Comparison of ENCODE assay signal across 16 mouse cellular contexts in the genomic region with DNA sequence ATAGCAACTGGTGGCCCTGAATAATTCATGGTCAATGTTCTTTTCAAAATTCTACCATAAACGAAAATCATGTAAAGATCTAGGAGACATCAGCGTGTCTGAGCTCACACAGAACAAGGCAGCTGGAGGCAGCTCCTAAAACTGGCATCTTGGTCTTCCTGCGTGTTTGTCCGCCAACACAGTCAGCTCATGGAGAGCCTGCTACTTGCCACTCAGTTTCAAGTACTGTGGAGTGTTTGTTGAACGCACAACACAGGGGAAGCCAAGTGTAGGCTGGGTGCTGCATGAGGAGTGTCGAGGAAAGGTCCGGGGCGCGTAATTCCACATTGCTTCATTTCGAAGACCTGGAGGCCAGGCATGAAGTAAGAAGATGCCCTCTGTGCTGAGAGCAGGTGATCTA.
DNase-seq lines count a peak whose midpoint lies in the region; ATAC-seq and TF ChIP-seq lines count a peak whose summit lies in the region.
"Had no signal": no experiment of that assay in that cellular context is flagged by ENCODE, and none has a peak within 500 bp of the region (broad histone marks: within the 10 kb centered on the region; RNA-seq: fewer than 3 reads in every experiment).

No protein-coding gene starts in this region.

- H3K27me3 ChIP-seq in limb, embryonic 10.5 days (ENCODE audit: low read depth, poor library complexity, severe bottlenecking) = no peaks in the 10 kb centered on the region
- no peaks in the 10 kb centered on the region for H3K27me3 ChIP-seq in stomach, embryonic 16.5 days (ENCODE audit: control insufficient read depth, insufficient read depth, low read length)
- H3K27me3 ChIP-seq: CH12.LX; liver, embryonic 12.5 days; midbrain, embryonic 12.5 days; neural tube, embryonic 12.5 days had no signal

- no peaks in the 10 kb centered on the region for H3K9me3 ChIP-seq in limb, embryonic 10.5 days (replicated peaks)
- H3K9me3 ChIP-seq in stomach, embryonic 16.5 days (replicated peaks; ENCODE audit: control insufficient read depth, low read length) = no peaks in the 10 kb centered on the region
- H3K9me3 ChIP-seq: liver, embryonic 12.5 days; midbrain, embryonic 12.5 days; neural tube, embryonic 12.5 days had no signal

- peak overlapping the region; percentile 77 for H3K27ac ChIP-seq in layer of hippocampus, adult 2 months
- 0 out of 2 replicates have a peak overlapping the region, but pooled peaks have one; percentile 15 for H3K27ac ChIP-seq in limb, embryonic 10.5 days
- peak overlapping the region; percentile 74 for H3K27ac ChIP-seq in stomach, embryonic 16.5 days (ENCODE audit: low read length)
- H3K27ac ChIP-seq: kidney, postnatal 0 days; liver, embryonic 12.5 days; midbrain, embryonic 12.5 days; neural tube, embryonic 12.5 days had no signal

- H3K9ac ChIP-seq in stomach, embryonic 16.5 days (ENCODE audit: low read length) = no peak overlapping the region
- H3K9ac ChIP-seq: liver, embryonic 12.5 days; midbrain, embryonic 12.5 days; neural tube, embryonic 12.5 days had no signal

- DNase-seq in layer of hippocampus, adult 2 months (ENCODE audit: low spot score in 2 of 2) = no peak
- no peak for DNase-seq in layer of hippocampus, adult 9-10 months (ENCODE audit: low spot score)
- DNase-seq in limb, embryonic 10.5 days (ENCODE audit: low spot score) = no peak
- DNase-seq in lung, postnatal 10 days = peak; percentile 55
- no peak for DNase-seq in thymus, postnatal 14 days
- no peak for DNase-seq in heart, adult 18-20 months
- DNase-seq: gastrocnemius, postnatal 36 days; kidney, adult 11 months; thymus, postnatal 25 days had no signal

- WGBS in limb, embryonic 10.5 days = 95% methylated on average over 10 of the region's 10 CpGs
- 90% methylated on average over 10 of the region's 10 CpGs for WGBS in stomach, embryonic 16.5 days

- ATAC-seq in stomach, embryonic 16.5 days (ENCODE audit: insufficient read depth, low FRiP score) = no peak
- ATAC-seq: forebrain, embryonic 14.5 days; liver, embryonic 12.5 days had no signal

- H3K36me3 ChIP-seq in limb, embryonic 10.5 days = no peaks in the 10 kb centered on the region
- H3K36me3 ChIP-seq in stomach, embryonic 16.5 days (ENCODE audit: control insufficient read depth, insufficient read depth, low read length) = no peaks in the 10 kb centered on the region
- H3K36me3 ChIP-seq: liver, embryonic 12.5 days; midbrain, embryonic 12.5 days; neural tube, embryonic 12.5 days had no signal

- H3K4me3 ChIP-seq in layer of hippocampus, adult 2 months = no peak overlapping the region
- no peak overlapping the region for H3K4me3 ChIP-seq in limb, embryonic 10.5 days
- H3K4me3 ChIP-seq in stomach, embryonic 16.5 days (replicated peaks; ENCODE audit: low read length) = no peak overlapping the region
- H3K4me3 ChIP-seq: liver, embryonic 12.5 days; midbrain, embryonic 12.5 days; neural tube, embryonic 12.5 days had no signal

- H3K4me1 ChIP-seq in limb, embryonic 10.5 days = peaks cover 22% of the 10 kb centered on the region
- peaks cover 20% of the 10 kb centered on the region for H3K4me1 ChIP-seq in stomach, embryonic 16.5 days (ENCODE audit: control insufficient read depth, insufficient read depth, low read length)
- H3K4me1 ChIP-seq: liver, embryonic 12.5 days had no signal

- H3K4me2 ChIP-seq in stomach, embryonic 16.5 days (ENCODE audit: low read depth, low read length) = no peak overlapping the region
- H3K4me2 ChIP-seq: liver, embryonic 12.5 days; midbrain, embryonic 12.5 days; neural tube, embryonic 12.5 days had no signal

- no peak for TF ChIP-seq CTCF in layer of hippocampus, adult 2 months (conservative IDR thresholded peaks at IDR 0.05)

Comparison
In these comparisons a context has a peak if more than half of its experiments do, and no peak if none do; other contexts are left out.
1. H3K27ac ChIP-seq: peak in every context shown above with its lines; median percentile 77 in layer of hippocampus, adult 2 months; 74 in stomach, embryonic 16.5 days; 15 in limb, embryonic 10.5 days.